Mouse (Mus musculus) CD4-positive helper T cell, adult 2 months (primary cell): Measurements from ENCODE around the gene Dhrs4.

Experiments used
- DNase-seq: peaks from one replicate; pipeline ENCODE4 v3.0.0-alpha.2; 2012; ENCODE audit warnings: low read depth, missing footprints, low spot score

Gene Dhrs4

DNA sequence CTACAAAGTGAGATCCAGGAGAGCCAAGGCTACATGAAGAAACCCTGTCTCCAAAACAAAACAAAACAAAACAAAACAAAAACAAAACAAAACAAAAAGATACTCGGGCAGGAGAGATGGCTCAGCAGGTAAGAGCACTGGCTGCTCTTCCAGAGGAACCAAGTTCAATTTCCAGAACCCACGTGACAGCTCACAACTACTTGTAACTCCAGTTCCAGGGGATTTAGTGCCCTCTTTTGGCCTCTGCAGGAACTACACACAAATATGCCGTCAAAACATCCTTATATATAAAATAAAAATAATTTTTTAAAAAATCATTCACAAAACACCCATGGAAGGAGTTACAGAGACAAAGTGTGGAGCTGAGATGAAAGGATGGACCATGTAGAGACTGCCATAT is 49.4 kb downstream of the Dhrs4 start:
- peak; percentile 60 for DNase-seq

DNA sequence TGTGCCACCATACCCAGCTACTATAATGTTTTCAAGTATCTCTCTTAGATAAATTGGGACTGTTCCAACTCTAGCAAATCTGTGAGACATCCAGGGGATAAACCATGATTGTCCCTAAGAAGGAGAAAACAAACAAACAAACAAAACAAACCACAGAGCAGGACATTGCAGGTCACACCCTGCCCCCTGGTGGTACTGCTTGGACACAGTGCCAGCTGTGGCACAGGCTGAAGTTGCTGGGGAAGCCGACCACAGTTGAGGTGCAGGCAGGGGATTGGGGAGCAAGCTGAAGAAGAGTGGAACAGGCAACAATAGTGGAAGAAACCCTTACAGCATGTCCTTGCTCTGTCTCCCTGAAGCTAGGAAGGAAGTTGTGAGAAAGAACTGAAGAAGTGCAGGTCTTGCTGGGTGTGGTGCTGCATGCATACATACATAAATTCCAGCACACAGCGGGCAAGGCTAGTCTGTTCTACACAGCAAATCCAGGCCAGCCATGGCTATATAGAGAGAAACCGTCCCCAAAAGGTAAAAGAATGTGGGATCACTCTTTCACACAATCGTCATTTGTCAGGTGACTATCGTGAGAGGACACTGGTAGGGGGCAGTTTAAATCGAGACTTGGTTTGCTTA is 57.7 kb downstream of the Dhrs4 start:
- DNase-seq = peak; percentile 34
